Mouse (Mus musculus) right cerebral cortex, adult 2 months (tissue): ENCODE measurements around the gene Olfr31.
A peak's percentile ranks its signal among the peaks of the same experiment; 100 is the strongest.

Source experiments
- DNase-seq, 2 experiments: peaks; one replicate each; pipeline ENCODE4 v3.0.0; 2021 to 2022; ENCODE audit warnings: low spot score in 2 of 2

Olfr31 gene

DNA sequence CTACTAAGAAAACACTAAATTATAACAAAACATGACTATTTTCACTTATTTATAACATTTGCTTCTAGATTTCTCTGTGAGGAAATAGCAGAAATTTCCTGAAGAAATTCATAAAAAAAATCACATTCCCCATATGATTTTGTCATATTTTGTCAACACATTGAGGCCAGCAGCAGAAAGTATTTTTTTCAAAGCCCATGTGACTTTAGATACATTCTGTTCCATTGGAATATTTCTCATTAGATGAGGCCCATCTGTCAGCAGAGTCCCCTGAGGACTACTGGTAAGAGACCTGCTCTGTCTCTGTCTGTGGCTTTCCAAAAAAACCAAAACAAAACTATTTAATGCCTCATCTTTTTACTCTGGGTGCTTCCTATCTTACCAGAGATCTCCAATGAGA lies at the start of gene Olfr31:
Olfr31 (plus strand) TSS at position 301 of the 400 bp plus-strand sequence.
- DNase-seq: no peak

DNA sequence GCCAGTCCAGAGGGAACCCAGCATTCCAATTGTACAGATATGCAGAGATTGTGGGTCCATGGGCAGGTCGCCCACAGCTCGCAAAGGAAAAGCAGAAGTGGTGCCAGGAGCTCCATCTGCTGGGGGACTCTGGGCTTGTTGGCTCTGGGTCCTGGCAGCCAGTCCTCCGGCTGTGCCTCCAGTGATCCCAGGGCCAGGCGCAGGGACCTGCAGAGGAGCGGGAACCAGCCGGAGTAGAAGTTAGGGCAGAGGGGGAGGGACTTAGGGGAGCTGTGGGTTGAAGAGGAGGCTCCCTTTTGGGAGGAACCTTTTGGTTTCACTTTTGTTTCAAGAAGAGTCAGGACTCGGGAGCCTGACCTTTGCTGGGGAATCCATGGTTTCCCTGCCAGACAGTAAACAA lies 28.2 kb upstream of the Olfr31 start:
- DNase-seq: no peak

DNA sequence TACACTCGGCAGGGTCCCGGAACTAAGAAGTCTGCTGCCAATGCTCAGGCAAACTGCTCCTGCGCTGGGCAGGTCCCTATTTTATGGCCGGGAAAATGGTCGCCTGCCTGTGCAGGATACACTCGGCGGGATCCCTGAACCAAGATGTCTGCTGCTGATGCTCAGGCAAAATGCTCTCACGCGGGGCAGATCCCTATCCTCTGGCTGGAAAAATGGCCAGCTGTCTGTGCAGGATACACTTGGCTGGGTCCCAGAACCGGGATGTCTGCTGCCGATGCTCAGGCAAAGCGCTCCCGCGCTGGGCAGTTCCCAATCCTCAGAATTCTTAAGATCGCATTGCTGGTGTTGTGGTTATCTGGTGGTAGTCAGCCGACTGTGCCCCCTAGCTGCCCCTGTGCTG lies 13.7 kb upstream of the Olfr31 start:
- DNase-seq: no peak

DNA sequence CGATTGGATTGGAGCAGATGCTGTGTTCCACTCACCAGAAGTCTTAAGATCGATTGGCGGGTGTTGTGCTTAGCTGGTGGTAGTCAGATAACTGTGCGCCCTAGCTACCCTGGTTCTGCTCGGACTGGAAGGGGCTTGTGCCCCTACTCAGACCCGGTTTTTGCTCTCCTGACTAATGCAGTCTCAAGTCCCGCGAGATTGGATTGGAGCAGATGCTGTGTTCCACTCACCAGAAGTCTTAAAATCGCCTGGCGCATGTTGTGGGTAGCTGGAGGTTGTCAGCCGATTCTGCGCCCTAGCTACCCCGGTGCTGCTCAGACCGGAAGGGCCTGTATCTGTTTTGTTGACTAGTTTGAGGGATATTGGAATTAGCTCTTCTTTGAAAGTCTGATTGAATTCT lies 13.2 kb upstream of the Olfr31 start:
- DNase-seq: no peak

DNA sequence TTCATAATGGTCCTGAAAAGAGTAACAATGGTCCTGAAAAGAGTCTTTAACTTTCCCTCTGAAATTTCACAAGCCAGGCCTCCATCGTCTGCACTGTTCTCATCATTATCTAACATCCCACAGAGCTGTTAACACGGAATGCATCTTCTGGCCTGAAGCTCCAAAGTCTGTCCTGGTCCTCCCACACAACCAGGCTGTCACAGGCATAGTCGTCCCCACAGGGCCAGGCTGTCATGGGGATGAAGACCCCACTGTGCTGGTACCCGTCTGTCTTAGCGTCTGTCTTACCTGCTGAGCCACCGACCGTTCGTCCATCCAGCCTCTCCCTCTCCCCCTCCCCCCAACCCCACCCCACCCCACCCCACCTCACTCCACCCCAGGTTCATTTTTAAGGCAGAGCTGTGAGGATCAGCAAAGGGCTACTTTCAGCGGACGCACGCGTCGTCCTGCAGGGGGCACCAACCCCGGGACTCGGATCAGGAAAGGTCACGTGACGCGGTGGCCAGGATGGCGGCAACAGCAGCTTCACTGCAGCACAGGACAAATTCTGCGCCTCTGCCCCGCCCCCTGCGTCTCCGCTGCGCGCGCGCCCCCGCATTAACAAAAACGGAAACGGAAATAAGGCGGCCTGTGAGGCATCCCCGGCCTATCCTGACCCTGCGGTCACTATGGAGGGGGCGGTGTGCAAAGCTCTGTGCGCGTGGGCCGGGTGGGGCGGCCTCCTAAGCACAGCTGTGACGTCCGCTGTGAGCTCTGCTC lies 22.7 kb downstream of the Olfr31 start:
- peak; percentile 79 to 81 for DNase-seq

DNA sequence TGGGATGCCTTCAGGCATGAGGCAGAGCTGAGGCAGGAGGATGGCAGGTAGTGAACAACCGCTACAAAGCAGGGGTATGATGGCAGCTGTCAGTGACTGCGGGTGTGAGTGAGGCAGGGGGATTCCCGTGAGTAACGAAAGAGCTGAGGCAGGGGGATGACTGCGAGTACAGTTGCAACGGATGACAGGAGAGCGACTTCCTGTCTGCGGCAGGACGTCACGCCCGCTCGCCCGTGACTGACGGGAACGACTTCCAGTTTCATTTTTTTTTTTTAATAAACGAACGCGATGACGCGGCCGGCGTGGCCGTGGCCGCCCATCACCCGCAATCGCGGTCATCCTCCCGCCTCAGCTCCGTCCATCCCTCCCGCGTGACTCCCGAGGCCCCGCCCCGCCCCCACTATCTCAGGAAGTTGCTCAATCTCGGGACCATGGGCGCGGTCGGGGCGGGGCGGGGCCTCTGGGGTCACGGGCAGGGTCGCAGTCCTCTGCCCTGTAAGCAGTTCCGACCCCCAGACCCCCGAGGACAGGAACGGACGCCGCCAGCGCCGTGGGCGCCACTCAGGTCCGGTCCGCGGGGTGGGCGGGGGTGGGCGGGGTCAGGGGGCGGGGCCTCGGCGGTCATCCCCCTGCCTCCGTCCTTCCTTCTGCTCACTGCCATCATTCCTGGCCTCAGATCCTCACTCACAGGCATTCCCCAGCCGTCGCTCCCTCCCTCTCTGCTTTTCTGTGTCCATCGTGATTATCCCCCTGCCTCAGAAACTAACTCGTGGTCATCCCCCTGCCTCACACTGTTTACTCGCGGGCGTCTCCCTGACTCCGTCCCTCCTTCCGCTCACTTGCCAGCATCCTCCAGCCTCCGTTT lies 23.6 kb downstream of the Olfr31 start, which contains the start of gene Il3ra:
Il3ra (plus strand) TSS at position 328 of the 865 bp plus-strand sequence.
- peak; percentile 69 to 78 for DNase-seq

DNA sequence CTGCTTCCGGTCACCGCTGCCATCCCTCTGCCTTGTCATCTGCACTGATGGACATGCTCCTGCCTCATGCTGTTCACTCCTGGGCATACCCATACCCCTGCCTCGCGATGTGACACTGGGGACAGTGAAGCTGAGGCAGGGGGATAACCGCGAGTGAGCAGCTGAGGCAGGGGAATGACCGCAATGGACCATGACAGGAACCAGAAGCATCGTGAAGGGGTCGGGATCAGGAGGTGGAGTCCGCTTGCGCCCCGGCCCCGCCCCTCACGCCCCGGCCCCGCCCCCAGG lies 24.1 kb downstream of the Olfr31 start:
- no peak for DNase-seq

DNA sequence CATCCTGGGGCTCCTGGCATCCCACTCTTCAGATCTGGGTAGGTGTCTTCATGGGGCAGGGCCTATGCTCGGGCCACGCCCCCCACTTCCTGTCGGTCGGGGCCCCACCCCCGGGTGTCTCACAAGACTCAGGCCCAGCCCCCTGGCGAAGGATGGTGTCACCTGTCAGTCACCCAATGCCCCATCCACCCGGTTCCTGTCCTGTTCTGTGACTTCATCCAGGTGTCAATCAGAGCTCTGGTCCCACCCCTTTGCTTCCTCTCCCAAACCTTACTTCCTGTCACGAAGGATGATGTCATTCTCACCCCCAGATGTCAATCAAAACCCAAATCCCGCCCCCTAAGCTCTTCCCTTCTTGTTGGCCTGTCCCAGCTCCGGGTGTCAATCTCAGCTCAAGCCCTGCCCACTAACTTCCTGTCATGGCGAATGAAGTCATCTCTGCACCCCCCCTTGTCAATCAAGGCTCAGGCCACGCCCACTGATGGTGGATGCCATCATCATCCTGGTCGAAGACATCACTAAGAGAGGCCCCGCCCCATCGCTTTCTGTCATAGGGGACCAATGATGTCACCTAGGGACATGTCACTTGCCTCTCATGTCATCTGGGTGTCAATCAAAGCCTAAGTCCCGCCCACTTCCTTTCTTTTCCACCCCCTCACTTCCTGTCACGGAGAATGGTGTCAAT lies 24.7 kb downstream of the Olfr31 start:
- DNase-seq: peak in 1 of 2 experiments; percentile 13

DNA sequence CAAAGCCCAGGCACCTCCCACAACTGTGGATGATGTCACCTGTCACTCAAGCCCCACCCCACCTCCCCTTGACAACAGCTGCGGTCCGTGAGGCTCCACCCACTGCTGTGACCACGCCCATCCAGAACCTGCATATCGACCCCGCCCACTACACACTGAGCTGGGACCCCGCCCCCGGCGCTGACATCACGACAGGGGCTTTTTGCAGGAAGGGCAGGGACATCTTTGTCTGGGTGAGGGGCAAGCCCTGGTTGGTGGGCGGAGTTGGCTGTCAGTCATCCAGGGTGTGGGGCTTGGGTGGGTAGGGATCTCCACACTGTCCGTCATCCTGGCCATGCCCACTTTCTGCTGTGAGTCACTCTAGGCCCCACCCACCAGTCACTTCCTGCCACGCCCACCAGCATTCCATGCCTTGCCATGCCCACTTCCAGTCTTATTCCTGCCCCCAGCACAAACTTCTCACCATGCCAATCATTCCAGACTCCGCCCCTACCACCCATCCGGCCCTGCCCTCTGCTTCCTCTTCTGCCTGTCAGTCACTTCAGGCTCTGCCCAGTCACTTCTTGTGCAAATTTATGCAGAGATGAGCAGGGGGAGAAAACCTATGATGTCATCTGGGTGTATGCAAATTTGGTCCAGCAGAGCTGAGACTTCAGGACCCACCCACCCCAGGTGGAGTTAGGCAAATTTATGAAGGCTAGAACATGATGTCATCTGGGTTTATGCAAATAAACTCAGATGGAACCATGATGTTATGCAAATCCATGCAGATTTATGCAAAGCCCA lies 25.4 kb downstream of the Olfr31 start:
- DNase-seq: peak; percentile 30 to 35

DNA sequence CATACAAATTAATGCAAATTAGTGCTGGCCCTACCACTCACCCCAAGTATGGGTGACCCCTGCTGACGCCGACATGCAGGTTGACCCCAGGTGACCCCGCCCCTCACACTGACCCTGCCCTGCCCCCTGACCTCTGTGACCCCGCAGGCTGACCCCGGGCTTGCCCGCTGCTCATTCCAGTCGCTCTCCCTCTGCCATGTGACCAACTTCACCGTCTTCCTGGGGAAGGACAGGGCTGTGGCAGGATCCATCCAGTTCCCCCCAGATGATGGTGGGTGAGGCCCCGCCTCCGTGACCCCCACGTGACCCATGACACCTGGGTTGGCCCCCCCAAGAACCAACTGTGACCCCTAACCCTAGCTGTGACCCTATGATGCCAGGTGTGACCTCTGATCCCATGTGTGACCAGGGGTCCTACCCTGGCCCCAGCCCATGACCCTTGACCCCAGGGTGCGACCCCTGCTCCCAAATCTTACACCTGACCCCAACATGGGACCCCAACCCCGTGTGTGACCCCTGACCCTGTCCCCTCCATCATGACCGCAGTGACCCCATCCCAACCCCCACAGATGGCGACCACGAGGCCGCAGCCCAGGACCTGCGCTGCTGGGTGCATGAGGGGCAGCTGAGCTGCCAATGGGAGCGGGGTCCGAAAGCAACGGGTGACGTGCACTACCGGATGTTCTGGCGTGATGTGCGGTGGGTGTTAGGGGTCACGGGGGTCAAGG lies 26.2 kb downstream of the Olfr31 start:
- peak in 1 of 2 experiments; percentile 3 for DNase-seq

DNA sequence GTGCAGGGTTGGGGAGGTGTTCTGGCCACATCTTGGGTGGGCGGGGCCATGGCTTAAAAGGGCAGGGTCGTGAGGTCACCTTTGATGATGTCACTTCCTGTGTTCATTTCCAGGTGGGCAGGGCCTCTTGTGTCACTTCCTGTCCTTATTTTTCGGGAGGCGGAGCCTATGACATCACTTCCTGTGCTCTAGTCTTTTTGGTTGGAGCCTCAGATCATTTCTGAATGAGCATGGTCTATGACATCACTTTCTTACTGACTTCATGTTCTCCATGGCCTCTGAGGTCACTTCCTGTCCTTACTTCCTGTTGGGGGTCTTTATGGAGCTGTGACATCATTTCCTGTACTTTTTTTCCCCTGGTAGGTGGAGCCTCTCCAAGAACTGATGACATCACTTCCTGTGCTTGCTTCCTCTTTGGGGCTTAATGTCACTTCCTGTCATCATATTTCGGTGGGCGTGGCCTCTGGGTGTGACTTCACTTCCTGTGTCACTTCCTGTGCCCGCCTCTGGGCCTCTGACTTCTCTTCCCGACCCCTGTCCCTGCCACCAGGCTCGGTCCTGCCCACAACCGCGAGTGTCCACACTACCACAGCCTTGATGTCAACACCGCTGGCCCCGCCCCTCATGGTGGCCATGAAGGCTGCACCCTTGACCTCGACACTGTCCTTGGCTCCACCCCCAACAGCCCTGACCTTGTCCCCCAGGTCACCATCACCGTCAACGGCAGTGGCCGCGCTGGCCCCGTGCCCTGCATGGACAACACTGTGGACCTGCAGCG lies 27.0 kb downstream of the Olfr31 start:
- DNase-seq: peak in 1 of 2 experiments; percentile 4

DNA sequence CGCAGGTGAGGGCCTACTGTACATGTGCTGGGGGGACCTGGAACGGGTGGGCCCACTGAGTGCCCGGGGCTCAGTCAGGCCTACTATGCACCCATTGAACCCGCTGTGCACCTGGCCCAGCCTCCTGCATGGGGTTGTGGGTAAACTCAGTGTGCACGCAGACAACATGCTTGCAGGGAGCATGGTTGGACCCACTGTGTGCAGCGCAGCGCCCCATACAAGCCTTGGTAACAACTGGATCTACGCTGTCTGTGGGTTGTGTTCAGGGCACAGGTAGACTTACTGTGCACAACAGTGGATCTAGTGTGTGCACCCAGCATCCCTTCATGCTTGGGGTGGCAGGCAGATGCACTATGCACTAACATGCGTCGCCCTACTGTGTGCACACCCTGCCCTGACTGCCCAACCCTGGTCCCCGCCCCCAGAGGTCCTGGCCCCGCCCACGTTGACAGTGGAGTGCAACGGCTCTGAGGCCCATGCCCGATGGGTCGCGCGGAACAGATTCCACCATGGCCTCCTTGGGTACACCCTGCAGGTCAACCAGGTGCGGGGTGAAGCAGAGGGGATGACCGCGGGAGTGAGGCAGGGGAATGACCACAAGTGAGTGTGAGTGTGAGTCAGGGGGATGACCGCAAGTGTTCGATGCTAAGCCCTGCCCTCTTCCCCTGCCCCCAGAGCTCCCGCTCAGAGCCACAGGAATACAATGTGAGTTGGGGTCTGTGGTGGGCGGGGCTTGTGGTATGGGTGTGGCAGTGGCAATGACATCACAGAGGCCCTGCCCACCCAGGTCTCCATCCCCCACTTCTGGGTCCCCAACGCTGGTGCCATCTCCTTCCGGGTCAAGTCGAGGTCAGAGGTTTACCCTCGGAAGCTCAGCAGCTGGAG lies 27.9 kb downstream of the Olfr31 start:
- no peak for DNase-seq

DNA sequence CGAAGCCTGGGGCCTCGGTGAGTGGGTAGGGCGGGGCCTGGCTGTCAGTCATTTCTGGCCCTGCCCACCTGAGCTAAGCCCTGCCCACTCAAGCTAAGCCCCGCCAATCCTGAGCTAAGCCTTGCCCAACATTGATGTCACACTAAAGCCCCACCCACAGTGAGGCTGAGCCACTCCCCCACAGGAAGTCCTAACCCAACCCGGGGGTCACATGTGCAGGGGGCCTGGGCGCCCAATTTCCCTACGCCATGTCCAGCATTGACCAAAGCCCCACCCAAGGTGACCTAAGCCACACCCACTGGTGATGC lies 28.5 kb downstream of the Olfr31 start:
- no peak for DNase-seq

DNA sequence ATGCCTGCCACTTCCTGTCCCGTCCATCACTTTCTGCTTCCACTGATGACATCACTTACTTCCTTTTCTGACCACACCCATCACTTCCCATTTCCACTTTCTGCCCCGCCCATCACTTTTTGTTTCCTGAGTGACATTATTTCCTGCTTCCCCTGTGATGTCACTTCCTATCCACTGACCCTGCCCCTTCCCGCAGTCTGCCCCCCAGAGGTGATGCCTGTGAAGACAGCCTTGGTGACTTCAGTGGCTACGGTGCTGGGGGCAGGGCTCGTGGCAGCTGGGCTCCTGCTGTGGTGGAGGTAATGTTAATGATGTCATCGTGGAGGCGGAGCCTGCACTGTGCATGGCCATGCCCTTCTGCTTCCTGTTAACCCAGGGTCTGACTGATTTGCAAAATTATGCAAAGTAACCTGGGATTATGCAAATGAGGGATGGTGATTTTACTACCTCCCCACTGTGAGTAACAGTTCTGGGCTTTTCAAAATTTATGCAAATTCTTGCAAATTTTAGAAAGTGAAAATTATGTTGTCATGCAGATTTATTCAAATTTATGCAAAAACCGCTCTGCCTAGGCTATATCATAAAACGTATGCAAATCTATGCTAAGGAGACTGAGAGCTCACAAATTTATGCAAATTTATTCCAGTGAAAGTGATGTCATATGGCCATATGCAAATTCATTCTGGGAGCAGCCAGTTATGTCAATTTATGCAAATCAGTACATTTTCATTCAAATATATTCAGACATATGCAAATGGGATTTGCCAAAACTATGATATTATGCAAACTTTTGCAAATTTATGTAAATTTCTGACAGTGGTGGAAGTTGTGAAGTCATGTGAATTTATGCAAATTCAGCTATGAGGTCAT lies 29.3 kb downstream of the Olfr31 start:
- no peak for DNase-seq

DNA sequence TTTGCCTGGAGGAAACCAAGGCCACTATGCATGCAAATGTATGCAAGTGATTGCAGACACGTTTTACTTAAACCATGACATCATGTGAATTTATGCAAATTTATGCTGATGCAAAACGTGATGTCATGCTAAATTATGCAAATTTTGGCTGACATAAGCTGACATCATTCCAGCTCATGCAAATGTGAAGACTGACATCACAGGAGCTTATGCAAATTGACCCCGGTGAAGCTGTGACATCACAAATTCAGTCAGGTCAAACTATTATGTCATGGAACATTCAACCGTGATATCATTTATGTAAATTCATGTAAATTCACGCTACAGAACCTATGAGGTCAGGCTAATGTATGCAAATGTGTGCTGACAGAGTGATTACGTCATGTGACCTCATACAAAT lies 30.0 kb downstream of the Olfr31 start:
- DNase-seq: no peak

DNA sequence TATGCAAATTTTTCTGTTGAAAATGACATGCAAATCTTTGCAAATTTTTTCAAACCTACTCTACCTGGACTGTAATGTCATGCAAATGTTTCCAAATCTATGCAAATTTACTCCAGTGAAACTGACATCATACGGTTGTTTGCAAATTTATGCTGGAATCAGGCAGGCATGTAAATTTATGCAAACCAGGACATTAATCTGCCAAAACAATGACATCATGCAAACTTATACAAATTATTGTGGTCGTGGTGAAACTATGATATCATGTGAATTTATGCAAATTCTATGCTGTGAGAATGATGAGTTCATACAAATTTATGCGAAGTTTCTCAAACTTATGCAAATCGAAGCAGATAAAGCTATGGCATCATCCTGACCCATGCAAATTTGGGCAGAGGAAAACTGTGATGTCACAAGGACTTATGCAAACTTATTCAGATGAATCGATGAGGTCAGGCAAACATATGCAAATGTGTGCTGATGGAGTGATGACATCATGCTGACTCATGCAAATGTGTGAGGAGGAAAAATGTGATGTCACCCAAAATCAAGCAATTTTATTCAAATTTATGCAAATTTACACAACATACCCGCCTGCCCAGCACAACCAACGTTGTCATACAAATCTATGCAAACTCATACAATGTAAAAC lies 30.6 kb downstream of the Olfr31 start:
- peak in 1 of 2 experiments; percentile 2 for DNase-seq

DNA sequence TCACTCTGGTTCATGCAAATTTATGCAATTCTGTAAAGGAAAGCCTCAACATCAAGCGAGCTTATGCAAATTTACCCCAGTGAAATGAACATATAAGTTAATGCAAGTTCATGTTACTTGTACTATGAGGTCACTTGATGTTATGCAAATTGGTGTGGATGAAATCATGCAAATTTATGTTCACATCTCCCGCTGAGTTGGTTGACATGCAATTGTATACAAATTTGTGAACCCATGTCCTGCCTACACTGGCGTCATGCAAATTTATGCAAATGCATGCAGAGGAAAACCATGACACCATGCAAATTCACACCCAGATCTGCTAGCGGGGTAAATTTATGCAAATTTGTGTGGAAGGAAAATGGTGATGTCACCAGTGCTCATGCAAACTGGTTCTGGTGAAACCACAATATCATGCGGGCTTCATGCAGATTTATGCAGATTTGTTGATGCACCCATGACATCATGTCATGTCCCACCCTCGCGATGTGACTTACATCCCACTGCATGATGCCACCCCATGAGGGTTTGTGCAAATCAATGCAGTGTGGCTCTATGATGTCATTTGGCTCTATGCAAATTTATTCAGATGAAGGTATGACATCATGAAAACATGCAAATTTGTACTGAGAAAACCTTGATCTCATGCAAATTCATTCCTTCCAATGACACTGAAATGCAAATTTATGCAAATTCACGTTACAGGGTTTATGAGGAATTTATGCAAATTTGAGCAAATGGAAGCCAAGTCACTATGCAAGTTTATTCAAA lies 31.3 kb downstream of the Olfr31 start:
- peak in 1 of 2 experiments; percentile 3 for DNase-seq
